Mouse (Mus musculus) ES-E14 (cell line): ENCODE results near the gene Astn1. TPM values are rescaled to one million over a fixed set of nuclear protein-coding genes. Genes with fewer than 3 reads are reported as not detected.

Source experiments
- DNase-seq: peaks from one replicate; pipeline ENCODE4 v3.0.0-alpha.2; 2013; ENCODE audit warnings: low read depth, low spot score
- H3K27ac ChIP-seq: 2 replicates; pipeline ENCODE4 v1.5.1; 2012; ENCODE audit warnings: low read depth, mild to moderate bottlenecking, low read length, moderate library complexity, mixed read lengths; ENCODE audit not compliant: poor library complexity, insufficient read depth, severe bottlenecking
- H3K36me3 ChIP-seq: 2 replicates; pipeline ENCODE4 v1.6.1; 2012; ENCODE audit warnings: mild to moderate bottlenecking, low read length, moderate library complexity, mixed read lengths; ENCODE audit not compliant: control insufficient read depth, poor library complexity, insufficient read depth, severe bottlenecking
- H3K4me1 ChIP-seq, 2 experiments: fragments of 150-350 bp in 1 of 2; sonication (generic) in 1 of 2; 2 replicates each; pipeline ENCODE4 v1.6.1; 2012; ENCODE audit warnings: low read length in 2 of 2, mild to moderate bottlenecking in 1 of 2, mixed read lengths in 1 of 2; ENCODE audit not compliant: control insufficient read depth in 2 of 2, insufficient read depth in 2 of 2, poor library complexity in 1 of 2
- H3K4me3 ChIP-seq, 2 experiments: fragments of 150-350 bp in 1 of 2; sonication (generic) in 1 of 2; 2 replicates each; pipeline ENCODE4 v1.5.1; 2012; ENCODE audit warnings: low read length in 2 of 2, low read depth in 1 of 2, mild to moderate bottlenecking in 1 of 2, mixed read lengths in 1 of 2; ENCODE audit not compliant: insufficient read depth in 1 of 2, poor library complexity in 1 of 2, severe bottlenecking in 1 of 2
- H3K9ac ChIP-seq: 2 replicates; pipeline ENCODE4 v1.6.1; 2012; ENCODE audit warnings: low read depth, mild to moderate bottlenecking, low read length, mixed read lengths; ENCODE audit not compliant: poor library complexity, insufficient read depth, severe bottlenecking
- H3K9me3 ChIP-seq: fragments of 150-350 bp; sonication (generic); 2 replicates; pipeline ENCODE4 v1.6.1; 2012; ENCODE audit warnings: low read depth, mild to moderate bottlenecking, low read length; ENCODE audit not compliant: control insufficient read depth, insufficient read depth
- CHD2 ChIP-seq: IDR thresholded peaks from 2 replicates; pipeline ENCODE4 v1.6.1; 2014; ENCODE audit warnings: mild to moderate bottlenecking, low read depth, low read length, inconsistent platforms
- HCFC1 ChIP-seq: IDR thresholded peaks from 2 replicates; pipeline ENCODE4 v1.6.1; 2012; ENCODE audit warnings: low read length, inconsistent platforms, borderline replicate concordance; ENCODE audit not compliant: insufficient read depth
- MAFK ChIP-seq: IDR thresholded peaks from 2 replicates; pipeline ENCODE4 v1.6.1; 2014; ENCODE audit warnings: mild to moderate bottlenecking, low read depth, low read length, inconsistent platforms; ENCODE audit not compliant: insufficient read depth
- ZC3H11A ChIP-seq: IDR thresholded peaks from 2 replicates; pipeline ENCODE4 v1.6.1; 2012; ENCODE audit warnings: low read depth, mild to moderate bottlenecking, inconsistent platforms, low read length, borderline replicate concordance
- ZNF384 ChIP-seq: IDR thresholded peaks from 2 replicates; pipeline ENCODE4 v1.6.1; 2012; ENCODE audit warnings: low read depth, low read length, inconsistent platforms
- in situ Hi-C, 2 experiments: fragments of 600-800 bp; cut with MboI; formaldehyde crosslinking; loops; one replicate each; pipeline ENCODE4 v1.15.1; 2025; ENCODE audit warnings: low sequenced_read_pairs in 2 of 2, inconsistent platforms in 1 of 2; ENCODE audit not compliant: unreplicated experiment in 2 of 2
- total RNA-seq: library from RNA; depleted of rRNA; stranded (reverse); fragments of 300-350 nt; gene quantifications from 2 replicates; pipeline ENCODE4 v1.2.3, GENCODE M21; 2012

Astn1 gene
- total RNA-seq, 1 experiment, result 0.85 TPM

GRCm38 (mm10) chr1:158465286-158465685 lies 103.2 kb downstream of the Astn1 start:
- H3K27ac ChIP-seq, result no peak overlapping the region
- H3K9me3 ChIP-seq, result no peaks in the 10 kb centered on the region
- no peaks in the 10 kb centered on the region for H3K36me3 ChIP-seq
- DNase-seq, result no peak
- no peak for TF ChIP-seq ZNF384
- TF ChIP-seq HCFC1, result no peak
- no peak for TF ChIP-seq ZC3H11A
- H3K4me3 ChIP-seq, result no peak overlapping the region
- H3K9ac ChIP-seq, result no peak overlapping the region
- H3K4me1 ChIP-seq, result no peaks in the 10 kb centered on the region
- in situ Hi-C loops, result no loop called here

DNA sequence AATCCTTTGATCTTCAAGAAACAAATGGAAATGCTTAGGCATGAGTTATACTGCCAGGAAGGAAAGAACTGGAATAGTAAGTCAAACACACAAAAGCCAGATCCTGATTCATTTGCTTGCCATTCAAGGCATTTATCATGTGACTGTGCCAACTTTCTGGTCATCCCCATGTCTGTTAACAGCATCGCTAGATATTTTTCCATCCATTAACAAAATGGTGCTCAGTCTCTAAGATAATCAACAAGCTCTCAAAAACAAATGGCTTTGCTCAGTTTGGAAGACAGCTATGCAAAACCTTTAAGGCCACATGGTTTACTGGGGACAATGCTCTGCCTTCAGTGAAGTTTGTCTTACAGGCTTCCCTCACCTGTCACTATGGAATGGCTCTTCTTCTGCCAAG lies 115.8 kb downstream of the Astn1 start:
- Histone ChIP-seq H3K9me3 (no peaks in the 10 kb centered on the region), H3K4me3 (no peak overlapping the region), H3K36me3 (no peaks in the 10 kb centered on the region), H3K4me1 (no peaks in the 10 kb centered on the region), H3K27ac (no peak overlapping the region), H3K9ac (no peak overlapping the region)
- in situ Hi-C loops, result no loop called here
- TF ChIP-seq ZNF384 (no peak), CHD2 (no peak), HCFC1 (no peak), MAFK (no peak), ZC3H11A (no peak)
- DNase-seq, result no peak

DNA sequence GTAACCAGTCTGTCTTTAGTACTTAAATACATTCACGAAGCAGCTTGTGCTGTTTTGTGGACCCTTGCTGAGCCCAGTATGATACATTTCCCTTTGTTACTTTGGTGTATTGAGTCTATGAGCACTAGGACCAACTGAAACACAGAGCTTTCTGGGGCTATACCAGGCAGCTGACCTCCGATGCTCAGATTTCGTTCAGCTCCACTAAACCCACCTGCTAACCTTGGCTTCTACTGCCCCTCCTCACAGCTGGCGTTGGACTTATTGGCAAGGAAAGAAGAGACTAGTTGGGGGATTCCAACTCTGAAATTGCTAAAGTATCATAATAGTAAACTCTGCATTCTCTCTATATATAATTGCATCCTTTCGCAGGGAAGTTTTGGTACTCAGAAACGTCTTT lies 118.2 kb downstream of the Astn1 start:
- in situ Hi-C loops, result no loop called here
- no peaks in the 10 kb centered on the region for H3K4me1 ChIP-seq
- H3K9me3 ChIP-seq, result no peaks in the 10 kb centered on the region
- TF ChIP-seq ZNF384 (no peak), HCFC1 (no peak), ZC3H11A (no peak), CHD2 (no peak), MAFK (no peak)
- H3K4me3 ChIP-seq, result no peak overlapping the region
- H3K9ac ChIP-seq, result no peak overlapping the region
- no peaks in the 10 kb centered on the region for H3K36me3 ChIP-seq
- DNase-seq, result no peak
- H3K27ac ChIP-seq, result no peak overlapping the region

DNA sequence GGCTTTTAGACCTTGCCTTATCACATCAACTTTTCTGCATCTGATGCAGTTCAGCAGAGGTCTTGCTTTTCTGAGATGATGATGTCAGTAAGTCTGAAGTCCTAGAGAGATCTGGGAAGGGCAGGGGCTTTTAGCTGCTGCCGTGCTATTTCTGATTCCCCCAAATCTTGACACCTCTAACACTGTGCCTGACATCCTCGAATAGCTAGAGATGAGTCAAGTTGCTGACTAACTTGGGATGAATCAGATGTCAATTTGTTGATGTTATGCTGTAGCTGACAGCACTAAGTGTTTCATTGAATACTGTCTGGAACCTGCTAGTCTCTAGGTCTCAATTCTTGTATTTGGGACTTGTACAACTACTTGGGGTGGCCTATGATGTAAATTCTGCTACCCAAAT lies 121.7 kb downstream of the Astn1 start:
- TF ChIP-seq HCFC1 (no peak), ZNF384 (no peak), MAFK (no peak), ZC3H11A (no peak), CHD2 (no peak)
- H3K27ac ChIP-seq, result no peak overlapping the region
- H3K36me3 ChIP-seq, result no peaks in the 10 kb centered on the region
- in situ Hi-C loops, result no loop called here
- no peak overlapping the region for H3K9ac ChIP-seq
- H3K9me3 ChIP-seq, result no peaks in the 10 kb centered on the region
- H3K4me1 ChIP-seq, result no peaks in the 10 kb centered on the region
- H3K4me3 ChIP-seq, result no peak overlapping the region
- DNase-seq, result no peak

DNA sequence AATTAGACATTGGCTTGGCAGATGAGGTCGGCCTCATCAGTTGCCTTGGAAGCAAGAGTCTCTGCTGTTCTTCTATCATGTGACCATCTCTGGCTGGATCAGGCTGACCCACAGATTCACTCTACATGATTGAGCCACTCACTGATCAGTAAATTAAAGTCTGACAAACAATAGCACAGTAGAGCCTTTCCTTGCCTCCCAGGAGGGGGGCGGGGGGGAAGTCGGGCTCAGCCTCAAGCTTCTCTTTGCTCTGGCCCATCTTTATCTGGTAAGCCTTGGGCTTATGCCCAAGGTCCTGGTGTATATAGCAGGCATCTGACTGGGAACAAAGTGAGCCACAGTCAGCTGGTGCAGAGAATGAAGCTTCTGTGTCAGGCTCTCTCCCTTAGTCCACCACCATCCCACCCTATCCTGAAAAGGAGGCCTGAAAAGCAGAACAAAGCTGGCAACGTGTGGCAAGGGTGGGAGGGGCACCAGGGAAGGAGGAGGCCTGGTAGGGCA lies 127.5 kb downstream of the Astn1 start:
- Histone ChIP-seq H3K9me3 (no peaks in the 10 kb centered on the region), H3K4me1 (no peaks in the 10 kb centered on the region), H3K36me3 (no peaks in the 10 kb centered on the region), H3K27ac (no peak overlapping the region), H3K9ac (no peak overlapping the region), H3K4me3 (no peak overlapping the region)
- no peak for TF ChIP-seq HCFC1
- no peak for TF ChIP-seq CHD2
- TF ChIP-seq MAFK, result no peak
- TF ChIP-seq ZC3H11A, result no peak
- no peak for TF ChIP-seq ZNF384
- no peak for DNase-seq
- in situ Hi-C loops, result no loop called here
